Mouse (Mus musculus): ENCODE measurements around the gene Hras. TPM values are rescaled to one million over a fixed set of nuclear protein-coding genes. Genes with fewer than 3 reads are reported as not detected.

The Hras gene
- 22.9 to 33.3 TPM (median 30.1 TPM) in 4 replicates for total RNA-seq (2023; ENCODE audit: inconsistent age)

GRCm38 (mm10) chr7:141193948-141194347, at the start of gene Hras, which contains the start of gene Lrrc56:
Hras (minus strand) TSS chr7:141194005.
Lrrc56 (plus strand) TSS chr7:141194157.

GRCm38 (mm10) chr7:141228279-141229067, 34.7 kb upstream of the Hras start, which contains the start of gene Phrf1:
Phrf1 (plus strand) TSS chr7:141228784.

DNA sequence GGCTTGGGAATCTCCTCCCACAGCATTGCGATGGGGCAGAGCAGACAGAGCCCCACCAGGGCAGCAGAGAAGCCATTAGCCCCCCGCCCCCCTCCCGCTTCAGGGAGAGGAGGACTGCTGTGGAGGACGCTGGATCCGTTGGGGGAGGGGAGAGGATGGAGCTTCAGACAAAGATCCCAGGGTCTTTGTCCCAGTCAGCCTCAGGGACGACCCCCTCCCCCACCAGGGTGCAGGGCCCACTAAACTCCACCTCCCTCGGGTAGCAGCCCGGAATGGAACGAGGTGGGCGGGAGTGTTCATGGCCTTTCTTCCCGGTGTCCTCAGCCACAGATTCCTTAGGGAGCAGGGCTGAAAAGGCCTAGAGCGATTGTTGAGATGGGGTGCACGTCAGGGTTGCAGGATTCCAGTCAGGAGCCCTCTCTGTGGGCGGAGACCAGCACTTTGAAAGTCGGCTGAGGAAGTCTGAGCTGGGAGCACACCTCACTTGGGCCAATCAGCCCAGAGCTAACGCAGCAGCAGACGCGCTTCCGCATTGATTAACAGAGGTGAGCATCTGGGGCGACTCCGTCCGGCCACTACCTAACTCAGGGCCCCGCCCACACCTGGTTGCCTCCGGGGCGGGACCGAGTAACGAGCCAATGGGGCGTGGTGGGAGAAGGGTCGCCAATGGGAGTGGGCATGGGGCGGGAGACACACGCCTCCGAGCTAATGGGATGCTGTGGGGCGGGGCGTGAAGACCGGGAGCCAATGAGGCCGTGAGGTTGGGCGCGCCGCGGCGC, 21.5 kb upstream of the Hras start, which contains the start of gene Rassf7:
Gene Rassf7 (plus strand): TSS at position 760 of the 779 bp plus-strand sequence.

GRCm38 (mm10) chr7:141213605-141214235, 19.9 kb upstream of the Hras start, which contains the start of gene Lmntd2:
Lmntd2 (minus strand) TSS chr7:141214080.

GRCm38 (mm10) chr7:141172116-141173006, 21.4 kb downstream of the Hras start, which contains the start of gene Rnh1:
Rnh1 (minus strand) TSS chr7:141172857.

Other genes starting within 250 kb of the Hras start
- gene Ifitm5, start 243.7 kb downstream of the Hras start, total RNA-seq (2023; ENCODE audit: inconsistent age), result not detected in 4 replicates
- gene Gm45717, start 238.1 kb downstream of the Hras start, total RNA-seq (2023; ENCODE audit: inconsistent age), result not detected in 4 replicates
- 8.8 to 13.3 TPM (median 11.4 TPM) in 4 replicates for gene Ifitm2, start 238.0 kb downstream of the Hras start, total RNA-seq (2023; ENCODE audit: inconsistent age)
- 1.0 to 1.5 TPM (median 1.4 TPM) in 4 replicates for gene Ifitm1, start 226.8 kb downstream of the Hras start, total RNA-seq (2023; ENCODE audit: inconsistent age)
- 3.6 to 8.8 TPM (median 6.2 TPM) in 4 replicates for gene Ifitm3, start 183.2 kb downstream of the Hras start, total RNA-seq (2023; ENCODE audit: inconsistent age)
- gene Ifitm6, start 176.1 kb downstream of the Hras start, total RNA-seq (2023; ENCODE audit: inconsistent age), result 0.90 TPM in 1 of 4 replicates, not detected in the others
- not detected in 4 replicates for gene Gm17387, start 164.9 kb downstream of the Hras start, total RNA-seq (2023; ENCODE audit: inconsistent age)
- not detected in 4 replicates for gene B4galnt4, start 132.9 kb downstream of the Hras start, total RNA-seq (2023; ENCODE audit: inconsistent age)
- 22.4 to 30.5 TPM (median 27.5 TPM) in 4 replicates for gene Pkp3, start 115.8 kb downstream of the Hras start, total RNA-seq (2023; ENCODE audit: inconsistent age)
- gene Sigirr, start 93.4 kb downstream of the Hras start, total RNA-seq (2023; ENCODE audit: inconsistent age), result 35.5 to 39.1 TPM (median 37.6 TPM) in 4 replicates
- gene Ano9, start 76.2 kb downstream of the Hras start, total RNA-seq (2023; ENCODE audit: inconsistent age), result not detected in 4 replicates
- gene Ptdss2, start 71.6 kb downstream of the Hras start, total RNA-seq (2023; ENCODE audit: inconsistent age), result 7.8 to 11.5 TPM (median 9.6 TPM) in 4 replicates
- gene Rnh1, start 21.1 kb downstream of the Hras start, total RNA-seq (2023; ENCODE audit: inconsistent age), result 67.1 to 79.0 TPM (median 70.2 TPM) in 4 replicates
- 6.7 to 10.0 TPM (median 8.1 TPM) in 4 replicates for gene Lrrc56, start 152 bp upstream of the Hras start, total RNA-seq (2023; ENCODE audit: inconsistent age)
- gene Lmntd2, start 20.1 kb upstream of the Hras start, total RNA-seq (2023; ENCODE audit: inconsistent age), result 3.7 to 4.6 TPM (median 4.1 TPM) in 4 replicates
- gene Rassf7, start 21.9 kb upstream of the Hras start, total RNA-seq (2023; ENCODE audit: inconsistent age), result 8.4 to 13.1 TPM (median 10.6 TPM) in 4 replicates
- gene Phrf1, start 34.8 kb upstream of the Hras start, total RNA-seq (2023; ENCODE audit: inconsistent age), result 136 to 148 TPM (median 141 TPM) in 4 replicates
- gene Irf7, start 72.5 kb upstream of the Hras start, total RNA-seq (2023; ENCODE audit: inconsistent age), result 32.3 to 66.0 TPM (median 40.5 TPM) in 4 replicates
- gene Cdhr5, start 82.8 kb upstream of the Hras start, total RNA-seq (2023; ENCODE audit: inconsistent age), result not detected in 4 replicates
- not detected in 4 replicates for gene Sct, start 85.1 kb upstream of the Hras start, total RNA-seq (2023; ENCODE audit: inconsistent age)
- gene Drd4, start 98.0 kb upstream of the Hras start, total RNA-seq (2023; ENCODE audit: inconsistent age), result not detected in 4 replicates
- 33.9 to 38.7 TPM (median 37.0 TPM) in 4 replicates for gene Deaf1, start 133.7 kb upstream of the Hras start, total RNA-seq (2023; ENCODE audit: inconsistent age)
- gene Tmem80, start 133.7 kb upstream of the Hras start, total RNA-seq (2023; ENCODE audit: inconsistent age), result 14.7 to 20.5 TPM (median 19.9 TPM) in 4 replicates
- 1.2 TPM in 1 of 4 replicates, not detected in the others for gene Eps8l2, start 144.9 kb upstream of the Hras start, total RNA-seq (2023; ENCODE audit: inconsistent age)
- gene Taldo1, start 198.2 kb upstream of the Hras start, total RNA-seq (2023; ENCODE audit: inconsistent age), result 139 to 149 TPM (median 140 TPM) in 4 replicates
- 34.1 to 35.8 TPM (median 34.8 TPM) in 4 replicates for gene Gatd1, start 220.1 kb upstream of the Hras start, total RNA-seq (2023; ENCODE audit: inconsistent age)
- gene Cend1, start 235.5 kb upstream of the Hras start, total RNA-seq (2023; ENCODE audit: inconsistent age), result not detected in 4 replicates
- gene Slc25a22, start 243.9 kb upstream of the Hras start, total RNA-seq (2023; ENCODE audit: inconsistent age), result 44.4 to 46.9 TPM (median 46.3 TPM) in 4 replicates